Mouse (Mus musculus): ENCODE results near the gene Robo3. TPM values are rescaled to one million over a fixed set of nuclear protein-coding genes. Genes with fewer than 3 reads are reported as not detected.

Robo3 gene
- polyA plus RNA-seq, 1 experiment from 2014 or later, result not detected

DNA sequence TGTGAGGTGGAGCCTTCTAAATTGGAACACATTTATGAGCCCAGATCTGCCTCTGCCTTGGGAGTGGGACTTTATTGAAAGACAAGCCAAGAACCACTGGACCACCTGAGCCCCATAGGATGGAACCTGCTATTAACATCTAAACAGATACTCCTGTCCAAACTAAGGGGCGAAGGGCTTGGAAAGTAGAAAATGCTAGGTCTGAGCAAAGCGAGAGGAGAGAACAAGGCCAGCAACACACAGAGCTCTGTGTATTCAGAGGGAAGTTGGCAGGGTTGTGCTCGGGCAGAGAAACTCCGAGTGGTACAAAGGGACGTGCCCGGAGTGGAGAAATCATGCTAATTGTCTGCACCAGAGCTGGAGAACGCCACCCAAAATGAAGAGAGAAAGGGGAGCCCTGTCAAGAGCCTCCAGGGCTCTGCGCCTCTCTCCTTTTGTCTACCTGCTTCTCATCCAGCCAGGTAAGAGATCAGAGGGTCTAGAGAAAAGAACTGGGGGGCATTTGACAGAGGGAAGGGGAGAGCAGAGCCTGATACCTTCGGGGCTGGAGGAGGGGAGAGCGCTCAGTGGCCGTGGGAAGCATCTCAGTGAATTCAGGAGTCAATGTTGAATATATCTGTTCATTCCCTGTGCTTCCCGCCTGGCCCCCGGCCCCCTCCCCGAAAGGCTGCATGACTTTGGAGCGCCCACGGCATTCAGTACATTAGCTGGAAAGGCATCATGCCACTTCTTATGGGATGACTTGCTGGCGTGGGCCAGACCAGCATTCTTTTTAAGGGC, 65.6 kb downstream of the Robo3 start, which contains the start of gene Hepacam:
Hepacam (plus strand) TSS at position 51 of the 780 bp plus-strand sequence.
- H3K36me3 ChIP-seq (ENCODE audit: inconsistent target), result no peaks in the 10 kb centered on the region
- no peak within 1 kb of the TSS for H3K4me3 ChIP-seq (ENCODE audit: inconsistent target)
- H3K79me2 ChIP-seq (ENCODE audit: inconsistent target), result no peaks in the 10 kb centered on the region
- WGBS (ENCODE audit: missing documents), result 94% methylated on average over 16 of the region's 17 CpGs
- H3K27ac ChIP-seq, result no peak within 1 kb of the TSS

DNA sequence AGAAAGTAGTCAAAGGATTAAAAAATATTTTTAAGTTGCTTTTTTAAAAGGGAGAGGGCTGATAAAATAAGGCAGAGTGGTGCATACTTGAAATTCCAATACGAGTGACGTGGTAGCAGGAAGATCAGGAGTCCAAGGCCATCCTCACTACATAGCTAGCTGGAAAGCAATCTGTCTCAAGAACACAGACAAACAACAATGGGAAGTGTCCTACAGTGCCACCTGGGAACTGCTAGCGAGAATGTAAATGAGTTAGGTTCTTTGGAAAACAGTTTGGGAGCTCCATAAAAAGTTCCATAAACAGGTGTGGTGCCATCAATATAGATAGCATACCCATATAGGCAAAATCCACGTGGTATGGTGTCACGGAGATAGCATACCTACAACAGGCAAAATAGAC, 67.3 kb downstream of the Robo3 start:
- H3K36me3 ChIP-seq (ENCODE audit: inconsistent target), result no peaks in the 10 kb centered on the region

More for the DNA sequence above, 67.3 kb downstream of the Robo3 start:
- WGBS (ENCODE audit: missing documents), result 82% methylated on average over 5 of the region's 5 CpGs
- H3K27ac ChIP-seq, result no peak overlapping the region
- H3K4me3 ChIP-seq (ENCODE audit: inconsistent target), result no peak overlapping the region
- H3K79me2 ChIP-seq (ENCODE audit: inconsistent target), result no peaks in the 10 kb centered on the region

Other genes starting within 250 kb of the Robo3 start
- gene Tmem218, start 225.0 kb downstream of the Robo3 start, polyA plus RNA-seq (2018), result 2.8 to 3.0 TPM (median 2.8 TPM) in 3 replicates
- gene Slc37a2, start 177.5 kb downstream of the Robo3 start, polyA plus RNA-seq (2018), result 136 to 253 TPM (median 157 TPM) in 3 replicates
- gene Ccdc15, start 84.8 kb downstream of the Robo3 start, polyA plus RNA-seq (2018), result 0.39 to 1.2 TPM (median 0.57 TPM) in 3 replicates
- not detected in 3 replicates for gene Hepacam, start 65.9 kb downstream of the Robo3 start, polyA plus RNA-seq (2018)
- not detected in 3 replicates for gene Robo4, start 31.3 kb downstream of the Robo3 start, polyA plus RNA-seq (2018)
- 6.0 to 10.2 TPM (median 7.9 TPM) in 3 replicates for gene Msantd2, start 56.1 kb upstream of the Robo3 start, polyA plus RNA-seq (2018)
- 0.17 to 0.22 TPM in 2 of 3 replicates, not detected in the other for gene Esam, start 94.8 kb upstream of the Robo3 start, polyA plus RNA-seq (2018)
- gene Vsig2, start 106.0 kb upstream of the Robo3 start, polyA plus RNA-seq (2018), result not detected in 3 replicates
- gene Nrgn, start 119.7 kb upstream of the Robo3 start, polyA plus RNA-seq (2018), result 0.50 to 1.4 TPM (median 0.82 TPM) in 3 replicates
- 17.3 to 25.0 TPM (median 19.8 TPM) in 3 replicates for gene Siae, start 122.5 kb upstream of the Robo3 start, polyA plus RNA-seq (2018)
- gene Spa17, start 180.5 kb upstream of the Robo3 start, polyA plus RNA-seq (2018), result 0.82 to 3.2 TPM (median 1.1 TPM) in 3 replicates
- 27.0 to 40.4 TPM (median 32.6 TPM) in 3 replicates for gene Tbrg1, start 224.1 kb upstream of the Robo3 start, polyA plus RNA-seq (2018)
- gene Panx3, start 236.0 kb upstream of the Robo3 start, polyA plus RNA-seq (2018), result not detected in 3 replicates